Mouse (Mus musculus): ENCODE results near the gene Gm14226. TPM values are rescaled to one million over a fixed set of nuclear protein-coding genes. Genes with fewer than 3 reads are reported as not detected.
A peak's percentile ranks its signal among the peaks of the same experiment; 100 is the strongest.
"Not testable (repeated sequence)": the region's sequence is repeated elsewhere in the genome, so short reads cannot be mapped to it uniquely, and the experiment has no call there.

Gm14226 gene
- polyA plus RNA-seq, 1 experiment from 2014 or later = 0.62 TPM

GRCm38 (mm10) chr2:155051622-155052351 is 33.7 kb downstream of the Gm14226 start:
- 0 out of 2 replicates have a peak overlapping the region, but pooled peaks have one; percentile 13 for H3K9ac ChIP-seq
- peak overlapping the region; percentile 58 for H3K4me2 ChIP-seq (replicated peaks)
- peaks cover 5% of the 10 kb centered on the region for H3K4me1 ChIP-seq
- H3K27me3 ChIP-seq = no peaks in the 10 kb centered on the region
- no peaks in the 10 kb centered on the region for H3K36me3 ChIP-seq
- ATAC-seq (ENCODE audit: low FRiP score) = 0 out of 2 replicates have a peak, but pooled peaks have one; percentile 5
- H3K4me3 ChIP-seq = peak overlapping the region; percentile 47; the same call in 1 of the 2 replicates
- 36% methylated on average over 9 of the region's 9 CpGs for WGBS
- H3K27ac ChIP-seq = no peak overlapping the region
- H3K9me3 ChIP-seq (replicated peaks) = no peaks in the 10 kb centered on the region

GRCm38 (mm10) chr2:155052681-155053080 is 34.6 kb downstream of the Gm14226 start:
- WGBS = 82% methylated on average over 2 of the region's 2 CpGs

GRCm38 (mm10) chr2:155053512-155053911 is 35.4 kb downstream of the Gm14226 start:
- H3K36me3 ChIP-seq; H3K27me3 ChIP-seq; H3K9me3 ChIP-seq (replicated peaks); ATAC-seq (ENCODE audit: low FRiP score); H3K4me1 ChIP-seq; H3K9ac ChIP-seq; H3K4me2 ChIP-seq (replicated peaks); H3K4me3 ChIP-seq; H3K27ac ChIP-seq: not testable (repeated sequence)
- 91% methylated on average over 8 of the region's 8 CpGs for WGBS

More at GRCm38 (mm10) chr2:155052681-155053080, 34.6 kb downstream of the Gm14226 start:
- Histone ChIP-seq H3K27ac (no peak overlapping the region), H3K27me3 (no peaks in the 10 kb centered on the region), H3K9ac (no peak overlapping the region), H3K9me3 (replicated peaks) (no peaks in the 10 kb centered on the region), H3K36me3 (no peaks in the 10 kb centered on the region), H3K4me2 (replicated peaks) (no peak overlapping the region), H3K4me3 (no peak overlapping the region), H3K4me1 (peaks cover 5% of the 10 kb centered on the region)
- no peak for ATAC-seq (ENCODE audit: low FRiP score)

- Histone ChIP-seq H3K4me3 (no peak overlapping the region), H3K27ac (no peak overlapping the region), H3K4me2 (replicated peaks) (no peak overlapping the region), H3K27me3 (no peaks in the 10 kb centered on the region), H3K9me3 (replicated peaks) (no peaks in the 10 kb centered on the region), H3K4me1 (peaks cover 5% of the 10 kb centered on the region), H3K36me3 (peaks cover 7% of the 10 kb centered on the region; the same call in 1 of the 2 replicates), H3K9ac (no peak overlapping the region)
- WGBS = 82% methylated on average over 3 of the region's 3 CpGs
- no peak for ATAC-seq (ENCODE audit: low FRiP score)
These were observed 36.6 kb downstream of the Gm14226 start for GRCm38 (mm10) chr2:155054672-155055071.

GRCm38 (mm10) chr2:155056076-155056578 is 38.1 kb downstream of the Gm14226 start:
- H3K4me1 ChIP-seq = no peaks in the 10 kb centered on the region; the same call in 1 of the 2 replicates
- no peak overlapping the region for H3K4me2 ChIP-seq (replicated peaks)
- H3K27ac ChIP-seq = no peak overlapping the region
- no peaks in the 10 kb centered on the region for H3K9me3 ChIP-seq (replicated peaks)
- H3K27me3 ChIP-seq = no peaks in the 10 kb centered on the region
- no peak overlapping the region for H3K9ac ChIP-seq
- peaks cover 14% of the 10 kb centered on the region for H3K36me3 ChIP-seq
- WGBS = 78% methylated on average over 5 of the region's 5 CpGs
- no peak overlapping the region for H3K4me3 ChIP-seq
- no peak for ATAC-seq (ENCODE audit: low FRiP score)

GRCm38 (mm10) chr2:155057361-155057760 is 39.3 kb downstream of the Gm14226 start:
- ATAC-seq (ENCODE audit: low FRiP score) = no peak
- H3K9ac ChIP-seq = no peak overlapping the region
- H3K4me1 ChIP-seq = no peaks in the 10 kb centered on the region
- H3K4me3 ChIP-seq = no peak overlapping the region
- no peak overlapping the region for H3K4me2 ChIP-seq (replicated peaks)
- no peaks in the 10 kb centered on the region for H3K27me3 ChIP-seq
- no peaks in the 10 kb centered on the region for H3K9me3 ChIP-seq (replicated peaks)
- H3K36me3 ChIP-seq = peaks cover 26% of the 10 kb centered on the region
- no peak overlapping the region for H3K27ac ChIP-seq
- 70% methylated on average over 1 of the region's 1 CpGs for WGBS

- Histone ChIP-seq H3K4me2 (replicated peaks) (no peak overlapping the region), H3K4me1 (peaks cover 26% of the 10 kb centered on the region), H3K27ac (no peak overlapping the region), H3K9ac (no peak overlapping the region), H3K27me3 (no peaks in the 10 kb centered on the region), H3K4me3 (no peak overlapping the region), H3K36me3 (peaks cover 26% of the 10 kb centered on the region), H3K9me3 (replicated peaks) (no peaks in the 10 kb centered on the region)
- 91% methylated on average over 9 of the region's 9 CpGs for WGBS
- ATAC-seq (ENCODE audit: low FRiP score) = no peak
These were observed 53.0 kb downstream of the Gm14226 start for GRCm38 (mm10) chr2:155071027-155071426.

GRCm38 (mm10) chr2:155072353-155073145 is 54.5 kb downstream of the Gm14226 start:
- H3K27ac ChIP-seq = no peak overlapping the region
- ATAC-seq (ENCODE audit: low FRiP score) = no peak

GRCm38 (mm10) chr2:155073347-155073746 is 55.3 kb downstream of the Gm14226 start:
- H3K27me3 ChIP-seq = no peaks in the 10 kb centered on the region
- peak overlapping the region; percentile 86 for H3K27ac ChIP-seq
- H3K4me3 ChIP-seq = peak overlapping the region; percentile 66
- peak overlapping the region; percentile 75 for H3K4me2 ChIP-seq (replicated peaks)
- peaks cover 3% of the 10 kb centered on the region for H3K36me3 ChIP-seq
- WGBS = 32% methylated on average over 3 of the region's 3 CpGs
- peak overlapping the region; percentile 80 for H3K9ac ChIP-seq
- 0 out of 2 replicates have a peak, but pooled peaks have one; percentile 5 for ATAC-seq (ENCODE audit: low FRiP score)
- no peaks in the 10 kb centered on the region for H3K9me3 ChIP-seq (replicated peaks)
- H3K4me1 ChIP-seq = peaks cover 26% of the 10 kb centered on the region

More at GRCm38 (mm10) chr2:155072353-155073145, 54.5 kb downstream of the Gm14226 start:
- no peak overlapping the region for H3K4me3 ChIP-seq
- peaks cover 26% of the 10 kb centered on the region for H3K4me1 ChIP-seq
- no peak overlapping the region; the same call in 1 of the 2 replicates for H3K9ac ChIP-seq
- peak overlapping the region; percentile 75 for H3K4me2 ChIP-seq (replicated peaks)
- peaks cover 11% of the 10 kb centered on the region for H3K36me3 ChIP-seq
- WGBS = 85% methylated on average over 8 of the region's 8 CpGs
- H3K9me3 ChIP-seq (replicated peaks) = no peaks in the 10 kb centered on the region
- H3K27me3 ChIP-seq = no peaks in the 10 kb centered on the region

- Histone ChIP-seq H3K4me1 (peaks cover 26% of the 10 kb centered on the region), H3K4me2 (replicated peaks) (peak within 1 kb of the TSS; percentile 75), H3K9ac (peak within 1 kb of the TSS; percentile 80), H3K27ac (peak within 1 kb of the TSS; percentile 86), H3K27me3 (no peaks in the 10 kb centered on the region), H3K4me3 (peak within 1 kb of the TSS; percentile 66), H3K9me3 (replicated peaks) (no peaks in the 10 kb centered on the region), H3K36me3 (no peaks in the 10 kb centered on the region)
- peak; percentile 94 for ATAC-seq (ENCODE audit: low FRiP score)
- under 1% methylated on average over 56 of the region's 56 CpGs for WGBS
These were observed 56.1 kb downstream of the Gm14226 start, which contains the start of gene Ahcy for GRCm38 (mm10) chr2:155073978-155074765. Ahcy (minus strand) TSS chr2:155074497.

GRCm38 (mm10) chr2:155074766-155075330 is 56.8 kb downstream of the Gm14226 start:
- peaks cover 26% of the 10 kb centered on the region for H3K4me1 ChIP-seq
- peak; percentile 33 for ATAC-seq (ENCODE audit: low FRiP score)
- peak overlapping the region; percentile 66 for H3K4me3 ChIP-seq
- no peaks in the 10 kb centered on the region for H3K36me3 ChIP-seq
- WGBS = 16% methylated on average over 12 of the region's 12 CpGs
- H3K9ac ChIP-seq = peak overlapping the region; percentile 80
- H3K27me3 ChIP-seq = no peaks in the 10 kb centered on the region
- H3K27ac ChIP-seq = peak overlapping the region; percentile 86
- H3K9me3 ChIP-seq (replicated peaks) = no peaks in the 10 kb centered on the region
- H3K4me2 ChIP-seq (replicated peaks) = peak overlapping the region; percentile 75
